In the genomic region with DNA sequence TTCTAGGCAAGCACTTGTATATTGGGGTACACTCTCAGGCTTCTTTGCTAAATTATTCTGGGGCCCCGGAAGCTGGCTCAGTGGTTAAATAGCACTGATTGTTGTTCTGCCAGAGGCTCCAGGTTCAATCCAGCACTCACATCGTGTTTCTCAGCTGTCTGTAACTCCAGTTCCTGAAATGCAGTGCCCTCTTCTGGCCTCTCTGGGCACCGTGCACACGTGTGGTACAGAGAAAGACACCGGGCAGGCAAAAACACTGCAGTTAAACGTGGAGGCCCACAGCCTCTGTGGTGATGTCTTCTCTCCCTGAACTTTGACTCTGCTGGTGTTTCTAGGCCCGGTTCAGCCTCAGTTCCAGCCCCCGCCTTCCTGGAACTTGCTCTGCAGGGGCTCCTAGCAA, we compare ENCODE assay signal across 8 mouse cellular contexts. TPM values are rescaled to one million over a fixed set of nuclear protein-coding genes. Genes with fewer than 3 reads are reported as not detected.
DNase-seq lines count a peak whose midpoint lies in the region; TF ChIP-seq lines count a peak whose summit lies in the region.

No protein-coding gene starts in this region.

- no peak overlapping the region for H3K4me3 ChIP-seq in bone marrow, adult 2 months (replicated peaks; ENCODE audit: control insufficient read depth, low read depth, low read length)

- TF ChIP-seq CTCF in bone marrow, adult 2 months (IDR thresholded peaks at IDR 0.05; ENCODE audit: control insufficient read depth, insufficient read depth, low read length): peak; percentile 88

- no peaks in the 10 kb centered on the region; the same call in 1 of the 2 replicates for H3K4me1 ChIP-seq in bone marrow, adult 2 months (ENCODE audit: control insufficient read depth, insufficient read depth, low read length)

- WGBS in bone marrow, adult 2 months: 11% methylated on average over 8 of the region's 8 CpGs

- no peak overlapping the region for H3K27ac ChIP-seq in bone marrow, adult 2 months (ENCODE audit: control insufficient read depth, insufficient read depth, low read depth, low read length, poor library complexity)

- TF ChIP-seq POLR2A in bone marrow, adult 2 months (IDR thresholded peaks at IDR 0.05; ENCODE audit: borderline replicate concordance, control insufficient read depth, low read depth, low read length): no peak

- DNase-seq in gastrocnemius, adult 18-20 months (ENCODE audit: low spot score): peak; percentile 35
- no peak for DNase-seq in gastrocnemius, adult 8-10 months (ENCODE audit: low spot score in 2 of 2)
- peak; percentile 58 to 66 for DNase-seq in B cell, adult 2 months
- peak; percentile 59 for DNase-seq in kidney, adult 18-20 months
- DNase-seq in lung, postnatal 14 days: peak; percentile 62
- DNase-seq in thymus, postnatal 0 days (ENCODE audit: low spot score): peak; percentile 84
- no peak for DNase-seq in left cerebral cortex, adult 11 months (ENCODE audit: low spot score)

RNA-seq across cellular contexts. Expression of gene Sephs2, which starts 4.5 kb away (rescaled TPM):
- total RNA-seq in gastrocnemius, adult 18-20 months (2021): 10 to 100 TPM; 34.7 to 34.9 TPM
- total RNA-seq in gastrocnemius, adult 8-10 months (2022): 10 to 100 TPM; 38.1 to 45.4 (median 41.6) TPM
- 28.4 and 64.7 TPM in 2 replicates for polyA plus RNA-seq in bone marrow, adult 2 months (2011; ENCODE audit: insufficient read depth, insufficient read length, low replicate concordance, missing spikeins)
- 146 and 151 TPM in 2 replicates for polyA plus RNA-seq in thymus, postnatal 0 days (2015; fragmentation: Nextera tagmentation; extraction: Ambion mirVana)

RNA-seq across cellular contexts. Expression of gene Itgal, which starts 17.7 kb away (rescaled TPM):
- total RNA-seq in gastrocnemius, adult 18-20 months (2021): under 1 TPM; 0.21 to 0.33 TPM
- under 1 TPM; 0.07 to 0.25 (median 0.17) TPM for total RNA-seq in gastrocnemius, adult 8-10 months (2022)
- polyA plus RNA-seq in bone marrow, adult 2 months (2011; ENCODE audit: insufficient read depth, insufficient read length, low replicate concordance, missing spikeins): 11.9 and 51.9 TPM in 2 replicates
- 81.6 and 96.5 TPM in 2 replicates for polyA plus RNA-seq in thymus, postnatal 0 days (2015; fragmentation: Nextera tagmentation; extraction: Ambion mirVana)

RNA-seq across cellular contexts. Expression of gene Dctpp1, which starts 17.8 kb away (rescaled TPM):
- 10 to 100 TPM; 32.6 TPM for total RNA-seq in gastrocnemius, adult 18-20 months (2021)
- total RNA-seq in gastrocnemius, adult 8-10 months (2022): 10 to 100 TPM; 31.3 to 38.3 (median 33.9) TPM
- polyA plus RNA-seq in bone marrow, adult 2 months (2011; ENCODE audit: insufficient read depth, insufficient read length, low replicate concordance, missing spikeins): 23.2 and 50.6 TPM in 2 replicates
- 181 and 213 TPM in 2 replicates for polyA plus RNA-seq in thymus, postnatal 0 days (2015; fragmentation: Nextera tagmentation; extraction: Ambion mirVana)

RNA-seq across cellular contexts. Expression of gene Zfp771, which starts 34.2 kb away (rescaled TPM):
- 10 to 100 TPM; 19.7 to 21.1 TPM for total RNA-seq in gastrocnemius, adult 18-20 months (2021)
- 10 to 100 TPM; 13.7 to 21.0 (median 18.3) TPM for total RNA-seq in gastrocnemius, adult 8-10 months (2022)
- 10.6 and 13.1 TPM in 2 replicates for polyA plus RNA-seq in bone marrow, adult 2 months (2011; ENCODE audit: insufficient read depth, insufficient read length, low replicate concordance, missing spikeins)
- 34.7 and 37.0 TPM in 2 replicates for polyA plus RNA-seq in thymus, postnatal 0 days (2015; fragmentation: Nextera tagmentation; extraction: Ambion mirVana)

RNA-seq across cellular contexts. Expression of gene Sept1, which starts 45.4 kb away (rescaled TPM):
- 1 to 10 TPM; 1.0 to 1.3 TPM for total RNA-seq in gastrocnemius, adult 18-20 months (2021)
- total RNA-seq in gastrocnemius, adult 8-10 months (2022): 1 to 10 TPM; 1.0 to 2.8 (median 1.4) TPM
- 76.8 and 153 TPM in 2 replicates for polyA plus RNA-seq in bone marrow, adult 2 months (2011; ENCODE audit: insufficient read depth, insufficient read length, low replicate concordance, missing spikeins)
- polyA plus RNA-seq in thymus, postnatal 0 days (2015; fragmentation: Nextera tagmentation; extraction: Ambion mirVana): 638 and 684 TPM in 2 replicates

Comparison
In these comparisons a context has a peak if more than half of its experiments do, and no peak if none do; other contexts are left out.
1. DNase-seq: peak in gastrocnemius, adult 18-20 months (single experiment), B cell, adult 2 months (2 of 2), kidney, adult 18-20 months (single experiment), lung, postnatal 14 days (single experiment) and thymus, postnatal 0 days (single experiment); none in gastrocnemius, adult 8-10 months (0 of 2) and left cerebral cortex, adult 11 months (single experiment).